Mouse (Mus musculus): ENCODE measurements around the gene Jarid2.

DNA sequence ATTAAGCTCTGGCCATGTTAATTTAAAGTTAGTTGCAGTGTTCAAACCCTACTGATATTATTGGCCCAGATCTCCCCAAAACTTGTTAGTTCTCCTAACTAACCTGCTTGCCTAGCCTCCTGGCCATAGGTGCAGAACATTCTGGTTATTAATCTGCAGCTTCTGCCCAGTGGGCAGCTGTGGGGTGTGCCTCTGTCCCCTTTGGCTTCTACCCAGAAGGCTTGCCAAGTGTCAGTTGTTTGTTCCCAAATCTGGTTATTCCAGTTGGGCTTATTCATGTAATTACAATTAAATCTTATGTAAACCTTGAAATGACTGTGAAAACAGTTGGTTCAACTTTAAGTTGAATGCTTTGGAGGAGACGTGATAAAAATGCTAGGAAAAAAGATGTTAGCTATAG lies 8.0 kb downstream of the Jarid2 start:
- TF ChIP-seq CTCF (IDR thresholded peaks at IDR 0.05; ENCODE audit: low read depth, low read length) (no peak), EP300 (IDR thresholded peaks at IDR 0.05; ENCODE audit: insufficient read depth, low read depth, low read length) (no peak), POLR2A (IDR thresholded peaks at IDR 0.05; ENCODE audit: insufficient read depth, low read length) (no peak)

All from ES-Bruce4 (cell line).